Mouse (Mus musculus) layer of hippocampus, adult 8-10 months (tissue): ENCODE data around the gene Cacng1. TPM values are rescaled to one million over a fixed set of nuclear protein-coding genes. Genes with fewer than 3 reads are reported as not detected.

ENCODE experiments used
- DNase-seq, 2 experiments: peaks; one replicate each; pipeline ENCODE4 v3.0.0; 2022; ENCODE audit warnings: low spot score in 2 of 2
- total RNA-seq, 4 experiments: library from RNA; stranded (reverse); gene quantifications; 2 replicates each; pipeline ENCODE4 v1.2.4; 2022

The Cacng1 gene
- total RNA-seq, 4 experiments from 2014 or later, result not detected

DNA sequence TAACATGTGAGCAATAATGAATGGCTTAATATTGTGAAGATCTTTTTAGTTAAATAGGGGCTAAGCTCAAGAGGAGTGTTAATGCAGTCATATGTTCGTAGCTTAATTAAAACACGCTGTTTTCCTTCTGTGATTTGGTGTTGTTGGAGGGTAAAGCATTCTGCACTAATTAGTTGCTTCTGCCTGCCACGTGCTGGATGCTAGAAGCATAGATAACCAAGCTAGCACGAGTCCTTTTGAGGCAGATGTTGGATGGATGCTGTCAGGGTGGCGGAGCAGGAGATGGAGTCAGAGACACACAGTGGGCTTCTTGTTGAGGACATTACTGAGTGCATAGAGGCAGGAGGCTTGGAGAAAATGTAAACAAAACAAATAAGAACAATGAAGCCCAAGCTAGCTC, 59.2 kb downstream of the Cacng1 start:
- no peak for DNase-seq

DNA sequence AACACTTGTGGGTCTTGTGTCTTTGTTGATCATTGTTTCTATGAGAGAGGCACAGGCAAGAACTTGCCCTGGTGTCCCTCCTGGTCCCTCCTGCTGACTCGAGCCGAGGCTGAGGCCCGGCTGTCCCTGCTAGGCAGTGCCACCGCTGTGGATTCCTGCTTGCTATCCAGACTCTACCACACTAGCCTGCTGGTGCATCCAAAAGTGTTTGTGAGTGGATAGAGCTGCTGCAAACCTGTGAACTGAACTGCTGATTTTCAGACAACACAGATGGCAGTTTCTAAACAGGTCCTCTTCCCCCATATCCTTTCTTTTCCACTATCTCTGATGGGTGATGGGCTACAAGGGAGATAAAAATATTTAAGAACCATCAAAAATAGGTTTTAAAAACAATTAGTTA, 60.8 kb downstream of the Cacng1 start:
- DNase-seq, result no peak

Other genes with a start within 250 kb of the Cacng1 start
- 10 to 100 TPM; 47.1 to 53.0 (median 51.0) TPM for gene Pitpnc1, start 245.8 kb downstream of the Cacng1 start, total RNA-seq
- gene Psmd12, start 237.0 kb downstream of the Cacng1 start, total RNA-seq, result 10 to 100 TPM; 64.0 to 75.5 (median 73.6) TPM
- 10 to 100 TPM; 37.2 to 47.1 (median 43.4) TPM for gene Helz, start 168.6 kb downstream of the Cacng1 start, total RNA-seq
- 10 to 100 TPM; 20.4 to 24.2 (median 22.2) TPM for gene Cacng4, start 78.0 kb upstream of the Cacng1 start, total RNA-seq
- gene Cacng5, start 198.5 kb upstream of the Cacng1 start, total RNA-seq, result 10 to 100 TPM; 10.8 to 14.5 (median 12.6) TPM